In the genomic region with DNA sequence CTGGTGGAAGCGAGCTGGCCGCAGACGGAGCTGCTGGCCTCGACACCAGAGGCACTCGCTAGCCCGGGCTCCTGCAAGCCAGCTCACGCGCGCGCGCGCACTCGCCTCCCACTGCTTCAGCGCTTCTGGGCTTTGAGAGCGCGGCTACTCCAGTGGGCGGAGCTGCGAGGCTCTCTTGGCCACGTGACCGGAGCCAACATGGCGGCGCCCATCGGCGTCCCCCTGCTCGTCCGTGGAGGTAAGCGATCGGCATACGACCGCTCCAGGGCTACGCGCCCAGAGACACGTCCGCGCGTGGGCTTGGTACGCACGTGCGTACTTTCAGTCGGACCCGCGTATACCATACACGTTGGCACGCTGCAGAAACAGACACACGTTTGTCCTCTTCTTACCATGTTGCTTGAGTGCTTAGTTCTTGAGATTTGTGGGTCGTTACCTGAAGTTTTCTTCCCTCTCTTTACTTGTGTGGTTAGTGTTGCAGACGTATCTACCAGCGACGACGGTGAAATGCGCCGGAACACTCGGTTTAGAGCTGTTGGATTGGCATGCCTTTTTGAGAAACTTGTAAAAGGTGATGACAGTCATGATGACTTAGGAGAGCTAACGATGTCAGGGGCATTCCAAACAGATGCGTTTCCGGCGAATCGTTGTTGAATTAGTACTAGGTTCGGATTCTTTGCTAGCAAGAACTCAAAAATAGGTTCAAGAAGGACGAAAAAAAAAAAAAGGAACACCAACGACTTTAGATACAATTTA, we compare ENCODE assay signal across 8 mouse cellular contexts. TPM values are rescaled to one million over a fixed set of nuclear protein-coding genes. Genes with fewer than 3 reads are reported as not detected.
DNase-seq lines count a peak whose midpoint lies in the region; ATAC-seq and TF ChIP-seq lines count a peak whose summit lies in the region.

A gene (plus strand): TSS at position 116 of the 756 bp plus-strand sequence.

- under 1% methylated on average over 60 of the region's 61 CpGs for WGBS in kidney, embryonic 14.5 days
- under 1% methylated on average over 61 of the region's 61 CpGs for WGBS in limb, embryonic 15.5 days

- peak within 1 kb of the TSS; percentile 2; the same call in 1 of the 2 replicates for H3K27ac ChIP-seq in bone marrow macrophage, adult 2 months (ENCODE audit: insufficient read depth, low read depth, low read length)
- peak within 1 kb of the TSS; percentile 4 for H3K27ac ChIP-seq in embryonic fibroblast, embryonic 13.5 days (ENCODE audit: insufficient read depth, low read length)
- H3K27ac ChIP-seq in kidney, embryonic 14.5 days (ENCODE audit: low read depth, low read length): no peak within 1 kb of the TSS
- H3K27ac ChIP-seq in limb, embryonic 15.5 days: peak within 1 kb of the TSS; percentile 67

- peak; percentile 96 for DNase-seq in A20 (ENCODE audit: low read depth, low spot score)
- DNase-seq in heart, adult 9 months (ENCODE audit: low spot score in 2 of 2): peak; percentile 94
- DNase-seq in monocyte, adult 2 months (ENCODE audit: low read depth in 1 of 2, low spot score in 2 of 2): peak; percentile 73 to 81
- DNase-seq in spleen, postnatal 36 days (ENCODE audit: low spot score in 2 of 2): peak; percentile 92 to 94

- peak within 1 kb of the TSS; percentile 51 for H3K4me2 ChIP-seq in kidney, embryonic 14.5 days (replicated peaks; ENCODE audit: low read depth, low read length)
- peak within 1 kb of the TSS; percentile 76 for H3K4me2 ChIP-seq in limb, embryonic 15.5 days

- H3K27me3 ChIP-seq in kidney, embryonic 14.5 days (ENCODE audit: control insufficient read depth, insufficient read depth, low read length): no peaks in the 10 kb centered on the region
- H3K27me3 ChIP-seq in limb, embryonic 15.5 days: no peaks in the 10 kb centered on the region

- peak within 1 kb of the TSS; percentile 60 for H3K9ac ChIP-seq in kidney, embryonic 14.5 days (ENCODE audit: low read depth, low read length)
- peak within 1 kb of the TSS; percentile 64 for H3K9ac ChIP-seq in limb, embryonic 15.5 days

- TF ChIP-seq CTCF in bone marrow macrophage, adult 2 months (IDR thresholded peaks at IDR 0.05; ENCODE audit: low read depth, low read length): no peak
- no peak for TF ChIP-seq CTCF in embryonic fibroblast, embryonic 13.5 days (IDR thresholded peaks at IDR 0.05; ENCODE audit: borderline replicate concordance, insufficient read depth, low read length)

- no peaks in the 10 kb centered on the region for H3K36me3 ChIP-seq in kidney, embryonic 14.5 days (ENCODE audit: control insufficient read depth, insufficient read depth, low read length)
- H3K36me3 ChIP-seq in limb, embryonic 15.5 days: no peaks in the 10 kb centered on the region

- H3K9me3 ChIP-seq in kidney, embryonic 14.5 days (ENCODE audit: control insufficient read depth, low read length): no peaks in the 10 kb centered on the region
- H3K9me3 ChIP-seq in limb, embryonic 15.5 days: no peaks in the 10 kb centered on the region

- no peak for TF ChIP-seq POLR2A in bone marrow macrophage, adult 2 months (IDR thresholded peaks at IDR 0.05; ENCODE audit: borderline replicate concordance, low read depth, low read length)
- TF ChIP-seq POLR2A in embryonic fibroblast, embryonic 13.5 days (IDR thresholded peaks at IDR 0.05; ENCODE audit: low read depth, low read length): peak; percentile 82

- H3K4me3 ChIP-seq in bone marrow macrophage, adult 2 months (ENCODE audit: insufficient read depth, low read length): peak within 1 kb of the TSS; percentile 69
- H3K4me3 ChIP-seq in embryonic fibroblast, embryonic 13.5 days (ENCODE audit: insufficient read depth, low read length): peak within 1 kb of the TSS; percentile 73
- H3K4me3 ChIP-seq in kidney, embryonic 14.5 days (ENCODE audit: low read length): peak within 1 kb of the TSS; percentile 49
- H3K4me3 ChIP-seq in limb, embryonic 15.5 days: peak within 1 kb of the TSS; percentile 65

- ATAC-seq in kidney, embryonic 14.5 days (ENCODE audit: low FRiP score, low TSS enrichment): peak; percentile 98
- ATAC-seq in limb, embryonic 15.5 days (ENCODE audit: insufficient number of reproducible peaks, low FRiP score, low TSS enrichment, low read depth): peak; percentile 91

- peaks cover 2% of the 10 kb centered on the region; the same call in 1 of the 2 replicates for H3K4me1 ChIP-seq in bone marrow macrophage, adult 2 months (ENCODE audit: control insufficient read depth, insufficient read depth, low read length)
- no peaks in the 10 kb centered on the region for H3K4me1 ChIP-seq in embryonic fibroblast, embryonic 13.5 days (ENCODE audit: control insufficient read depth, insufficient read depth, low read length)
- no peaks in the 10 kb centered on the region for H3K4me1 ChIP-seq in kidney, embryonic 14.5 days (ENCODE audit: control insufficient read depth, insufficient read depth, low read length)
- H3K4me1 ChIP-seq in limb, embryonic 15.5 days: 0 out of 2 replicates have a peak, but pooled peaks cover 3% of the 10 kb centered on the region

RNA-seq across cellular contexts. Expression of the gene that starts here (rescaled TPM):
- polyA plus RNA-seq in bone marrow macrophage, adult 2 months (2012; ENCODE audit: insufficient read depth, insufficient read length, missing spikeins): 32.5 and 36.9 TPM in 2 replicates
- 25.3 and 37.1 TPM in 2 replicates for polyA plus RNA-seq in embryonic fibroblast, embryonic 13.5 days (2011; ENCODE audit: insufficient read length, low read depth, missing spikeins)
- 36.8 and 44.9 TPM in 2 replicates for polyA plus RNA-seq in kidney, embryonic 14.5 days (2014; fragmentation: Nextera tagmentation; extraction: Ambion mirVana)
- polyA plus RNA-seq in limb, embryonic 15.5 days (2015; fragmentation: Nextera tagmentation; extraction: Ambion mirVana): 40.9 and 41.6 TPM in 2 replicates
